Mouse (Mus musculus): ENCODE results near the gene Zfp329. TPM values are rescaled to one million over a fixed set of nuclear protein-coding genes. Genes with fewer than 3 reads are reported as not detected.

Zfp329 gene
- total and polyA plus RNA-seq, 2 experiments from 2014 or later: 3.1 to 7.0 TPM

DNA sequence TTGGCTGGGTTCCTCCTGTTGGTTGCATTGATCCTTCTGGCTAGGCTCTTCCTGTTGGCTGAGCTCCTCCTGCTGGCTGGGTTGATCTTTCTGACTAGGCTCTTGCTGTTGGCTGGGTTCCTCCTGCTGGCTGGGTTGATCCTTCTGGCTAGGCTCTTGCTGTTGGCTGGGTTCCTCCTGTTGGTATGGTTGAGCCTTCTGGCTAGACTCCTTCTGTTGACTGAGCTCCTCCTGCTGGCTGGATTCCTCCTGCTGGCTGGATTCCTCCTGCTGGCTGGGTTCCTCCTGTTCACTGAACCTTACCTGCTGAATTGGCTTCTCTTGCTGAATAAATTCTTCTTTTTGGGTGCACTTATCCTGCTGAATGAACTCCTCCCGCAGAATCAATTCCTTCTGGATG, 44.1 kb downstream of the Zfp329 start:
- H3K27ac ChIP-seq (ENCODE audit: low read depth): no peak overlapping the region
- no peaks in the 10 kb centered on the region for H3K27me3 ChIP-seq (ENCODE audit: control insufficient read depth, insufficient read depth, low read length)
- TF ChIP-seq EP300 (IDR thresholded peaks at IDR 0.05; ENCODE audit: low read depth) (no peak), CTCF (IDR thresholded peaks at IDR 0.05; ENCODE audit: low read depth) (no peak)
- H3K4me3 ChIP-seq (ENCODE audit: low read depth, low read length): no peak overlapping the region
- no peaks in the 10 kb centered on the region for H3K9me3 ChIP-seq (replicated peaks; ENCODE audit: control insufficient read depth, low read length)
- no peak overlapping the region for H3K4me2 ChIP-seq (ENCODE audit: low read depth, low read length)
- H3K9ac ChIP-seq (replicated peaks; ENCODE audit: low read depth, low read length): no peak overlapping the region
- ATAC-seq (ENCODE audit: insufficient read depth, low read depth): no peak
- no peak for DNase-seq (ENCODE audit: low spot score)
- 0 out of 2 replicates have a peak, but pooled peaks cover under 1% of the 10 kb centered on the region for H3K4me1 ChIP-seq (ENCODE audit: control insufficient read depth, insufficient read depth)
- peaks cover 11% of the 10 kb centered on the region; the same call in 1 of the 2 replicates for H3K36me3 ChIP-seq (replicated peaks; ENCODE audit: control insufficient read depth, insufficient read depth, low read length)
- 96% methylated on average over 1 of the region's 1 CpGs for WGBS

- no peaks in the 10 kb centered on the region for H3K27me3 ChIP-seq (ENCODE audit: control insufficient read depth, insufficient read depth, low read length)
- WGBS: 74% methylated on average over 9 of the region's 9 CpGs
- ATAC-seq (ENCODE audit: insufficient read depth, low read depth) (no peak), DNase-seq (ENCODE audit: low spot score) (no peak)
- H3K9me3 ChIP-seq (replicated peaks; ENCODE audit: control insufficient read depth, low read length): no peaks in the 10 kb centered on the region
- H3K27ac ChIP-seq (ENCODE audit: low read depth): no peak overlapping the region
- no peak overlapping the region for H3K9ac ChIP-seq (replicated peaks; ENCODE audit: low read depth, low read length)
- no peak overlapping the region for H3K4me2 ChIP-seq (ENCODE audit: low read depth, low read length)
- no peaks in the 10 kb centered on the region for H3K4me1 ChIP-seq (ENCODE audit: control insufficient read depth, insufficient read depth)
- no peak for TF ChIP-seq CTCF (IDR thresholded peaks at IDR 0.05; ENCODE audit: low read depth)
- no peak for TF ChIP-seq EP300 (IDR thresholded peaks at IDR 0.05; ENCODE audit: low read depth)
- no peak overlapping the region for H3K4me3 ChIP-seq (ENCODE audit: low read depth, low read length)
- H3K36me3 ChIP-seq (replicated peaks; ENCODE audit: control insufficient read depth, insufficient read depth, low read length): peaks cover 15% of the 10 kb centered on the region; the same call in 1 of the 2 replicates
These were observed 44.5 kb downstream of the Zfp329 start for GRCm38 (mm10) chr7:12774111-12774510.

Other genes with a start within 250 kb of the Zfp329 start
- not detected in 2 replicates for gene Vmn2r53, start 210.1 kb downstream of the Zfp329 start, total RNA-seq (2014; rRNA removed; ENCODE audit: low replicate concordance)
- gene Vmn2r53, start 210.1 kb downstream of the Zfp329 start, polyA plus RNA-seq (2015; fragmentation: Nextera tagmentation; extraction: Ambion mirVana): under 0.01 TPM in 1 of 2 replicates, not detected in the other
- gene Vmn2r54, start 178.5 kb downstream of the Zfp329 start, total RNA-seq (2014; rRNA removed; ENCODE audit: low replicate concordance): not detected in 2 replicates
- not detected in 2 replicates for gene Vmn2r54, start 178.5 kb downstream of the Zfp329 start, polyA plus RNA-seq (2015; fragmentation: Nextera tagmentation; extraction: Ambion mirVana)
- not detected in 2 replicates for gene Vmn2r55, start 133.9 kb downstream of the Zfp329 start, total RNA-seq (2014; rRNA removed; ENCODE audit: low replicate concordance)
- not detected in 2 replicates for gene Vmn2r55, start 133.9 kb downstream of the Zfp329 start, polyA plus RNA-seq (2015; fragmentation: Nextera tagmentation; extraction: Ambion mirVana)
- gene Vmn2r56, start 83.9 kb downstream of the Zfp329 start, total RNA-seq (2014; rRNA removed; ENCODE audit: low replicate concordance): not detected in 2 replicates
- not detected in 2 replicates for gene Vmn2r56, start 83.9 kb downstream of the Zfp329 start, polyA plus RNA-seq (2015; fragmentation: Nextera tagmentation; extraction: Ambion mirVana)
- gene Zscan18, start 15.2 kb downstream of the Zfp329 start, total RNA-seq (2014; rRNA removed; ENCODE audit: low replicate concordance): 1.5 and 6.3 TPM in 2 replicates
- 2.1 and 2.6 TPM in 2 replicates for gene Zscan18, start 15.2 kb downstream of the Zfp329 start, polyA plus RNA-seq (2015; fragmentation: Nextera tagmentation; extraction: Ambion mirVana)
- gene Zfp110, start 15.9 kb upstream of the Zfp329 start, total RNA-seq (2014; rRNA removed; ENCODE audit: low replicate concordance): 14.8 and 20.5 TPM in 2 replicates
- gene Zfp110, start 15.9 kb upstream of the Zfp329 start, polyA plus RNA-seq (2015; fragmentation: Nextera tagmentation; extraction: Ambion mirVana): 15.3 and 15.9 TPM in 2 replicates
- gene Zfp128, start 62.3 kb upstream of the Zfp329 start, total RNA-seq (2014; rRNA removed; ENCODE audit: low replicate concordance): 2.9 and 6.3 TPM in 2 replicates
- 2.3 and 3.0 TPM in 2 replicates for gene Zfp128, start 62.3 kb upstream of the Zfp329 start, polyA plus RNA-seq (2015; fragmentation: Nextera tagmentation; extraction: Ambion mirVana)
- gene Zscan22, start 79.0 kb upstream of the Zfp329 start, total RNA-seq (2014; rRNA removed; ENCODE audit: low replicate concordance): 1.3 and 3.5 TPM in 2 replicates
- gene Zscan22, start 79.0 kb upstream of the Zfp329 start, polyA plus RNA-seq (2015; fragmentation: Nextera tagmentation; extraction: Ambion mirVana): 4.4 and 4.6 TPM in 2 replicates
- gene Rps5, start 103.4 kb upstream of the Zfp329 start, total RNA-seq (2014; rRNA removed; ENCODE audit: low replicate concordance): 1,775 and 1,995 TPM in 2 replicates
- gene Rps5, start 103.4 kb upstream of the Zfp329 start, polyA plus RNA-seq (2015; fragmentation: Nextera tagmentation; extraction: Ambion mirVana): 431 and 457 TPM in 2 replicates
- gene Rnf225, start 108.6 kb upstream of the Zfp329 start, total RNA-seq (2014; rRNA removed; ENCODE audit: low replicate concordance): not detected in 2 replicates
- gene Rnf225, start 108.6 kb upstream of the Zfp329 start, polyA plus RNA-seq (2015; fragmentation: Nextera tagmentation; extraction: Ambion mirVana): 0.14 and 0.19 TPM in 2 replicates
- 2.9 and 10.9 TPM in 2 replicates for gene Zfp324, start 147.0 kb upstream of the Zfp329 start, total RNA-seq (2014; rRNA removed; ENCODE audit: low replicate concordance)
- gene Zfp324, start 147.0 kb upstream of the Zfp329 start, polyA plus RNA-seq (2015; fragmentation: Nextera tagmentation; extraction: Ambion mirVana): 3.7 and 4.2 TPM in 2 replicates
- 2.5 and 6.2 TPM in 2 replicates for gene Zfp446, start 159.0 kb upstream of the Zfp329 start, total RNA-seq (2014; rRNA removed; ENCODE audit: low replicate concordance)
- gene Zfp446, start 159.0 kb upstream of the Zfp329 start, polyA plus RNA-seq (2015; fragmentation: Nextera tagmentation; extraction: Ambion mirVana): 3.1 and 3.3 TPM in 2 replicates
- not detected in 2 replicates for gene Slc27a5, start 179.3 kb upstream of the Zfp329 start, total RNA-seq (2014; rRNA removed; ENCODE audit: low replicate concordance)
- gene Slc27a5, start 179.3 kb upstream of the Zfp329 start, polyA plus RNA-seq (2015; fragmentation: Nextera tagmentation; extraction: Ambion mirVana): not detected in 2 replicates
- gene Trim28, start 180.3 kb upstream of the Zfp329 start, total RNA-seq (2014; rRNA removed; ENCODE audit: low replicate concordance): 279 and 309 TPM in 2 replicates
- gene Trim28, start 180.3 kb upstream of the Zfp329 start, polyA plus RNA-seq (2015; fragmentation: Nextera tagmentation; extraction: Ambion mirVana): 67.8 and 69.9 TPM in 2 replicates
- 16.9 and 29.2 TPM in 2 replicates for gene Zbtb45, start 191.2 kb upstream of the Zfp329 start, total RNA-seq (2014; rRNA removed; ENCODE audit: low replicate concordance)
- gene Zbtb45, start 191.2 kb upstream of the Zfp329 start, polyA plus RNA-seq (2015; fragmentation: Nextera tagmentation; extraction: Ambion mirVana): 9.5 and 10.5 TPM in 2 replicates
- gene Chmp2a, start 215.9 kb upstream of the Zfp329 start, total RNA-seq (2014; rRNA removed; ENCODE audit: low replicate concordance): 48.2 and 72.1 TPM in 2 replicates
- gene Chmp2a, start 215.9 kb upstream of the Zfp329 start, polyA plus RNA-seq (2015; fragmentation: Nextera tagmentation; extraction: Ambion mirVana): 181 and 183 TPM in 2 replicates
- gene Ube2m, start 219.4 kb upstream of the Zfp329 start, total RNA-seq (2014; rRNA removed; ENCODE audit: low replicate concordance): 290 and 312 TPM in 2 replicates
- gene Ube2m, start 219.4 kb upstream of the Zfp329 start, polyA plus RNA-seq (2015; fragmentation: Nextera tagmentation; extraction: Ambion mirVana): 116 and 127 TPM in 2 replicates
- gene Mzf1, start 235.9 kb upstream of the Zfp329 start, total RNA-seq (2014; rRNA removed; ENCODE audit: low replicate concordance): 2.7 and 8.4 TPM in 2 replicates
- gene Mzf1, start 235.9 kb upstream of the Zfp329 start, polyA plus RNA-seq (2015; fragmentation: Nextera tagmentation; extraction: Ambion mirVana): 0.70 and 0.83 TPM in 2 replicates

Data from heart, postnatal 0 days (tissue).